Mouse (Mus musculus): ENCODE measurements around the gene Gm11127.

- no peak for TF ChIP-seq CTCF (IDR thresholded peaks at IDR 0.05; ENCODE audit: borderline replicate concordance, insufficient read depth, low read depth, low read length)
- no peak for TF ChIP-seq POLR2A (IDR thresholded peaks at IDR 0.05; ENCODE audit: borderline replicate concordance, insufficient read depth, low read length)
These were observed 25.8 kb upstream of the Gm11127 start for GRCm38 (mm10) chr17:36083870-36084451.
